Mouse (Mus musculus) kidney, embryonic 14.5 days (tissue): ENCODE measurements around the gene Hilpda. TPM values are rescaled to one million over a fixed set of nuclear protein-coding genes. Genes with fewer than 3 reads are reported as not detected.

Source experiments
- ATAC-seq: fragments of 200-750 bp; cut with Nextera tagmentation; 2 replicates; pipeline ENCODE4 v1.8.0; 2017; ENCODE audit warnings: moderate number of reproducible peaks, mild to moderate bottlenecking, moderate TSS enrichment, moderate library complexity; ENCODE audit not compliant: low FRiP score, low TSS enrichment
- H3K27ac ChIP-seq: fragments of 300-500 bp; sonication (generic); 2 replicates; pipeline ENCODE4 v1.5.1; 2014; ENCODE audit warnings: low read depth, mild to moderate bottlenecking, low read length, moderate library complexity, mixed read lengths
- H3K27me3 ChIP-seq: fragments of 300-500 bp; sonication (generic); 2 replicates; pipeline ENCODE4 v1.6.1; 2014; ENCODE audit warnings: mild to moderate bottlenecking, low read length; ENCODE audit not compliant: control insufficient read depth, insufficient read depth
- H3K36me3 ChIP-seq: fragments of 300-500 bp; sonication (generic); 2 replicates; pipeline ENCODE4 v1.6.1; 2014; ENCODE audit warnings: low read length, mixed read lengths; ENCODE audit not compliant: control insufficient read depth, insufficient read depth
- H3K4me1 ChIP-seq: fragments of 300-500 bp; sonication (generic); 2 replicates; pipeline ENCODE4 v1.6.1; 2014; ENCODE audit warnings: low read length, mixed read lengths; ENCODE audit not compliant: control insufficient read depth, insufficient read depth
- H3K4me2 ChIP-seq: fragments of 300-500 bp; sonication (generic); replicated peaks from 2 replicates; pipeline ENCODE4 v1.6.1; 2014; ENCODE audit warnings: low read depth, mild to moderate bottlenecking, low read length
- H3K4me3 ChIP-seq: fragments of 300-500 bp; sonication (generic); 2 replicates; pipeline ENCODE4 v1.5.1; 2014; ENCODE audit warnings: mild to moderate bottlenecking, low read length
- H3K9ac ChIP-seq: fragments of 300-500 bp; sonication (generic); 2 replicates; pipeline ENCODE4 v1.6.1; 2014; ENCODE audit warnings: low read depth, mild to moderate bottlenecking, low read length, moderate library complexity
- H3K9me3 ChIP-seq: fragments of 300-500 bp; sonication (generic); 2 replicates; pipeline ENCODE4 v1.6.1; 2016; ENCODE audit warnings: low read length; ENCODE audit not compliant: control insufficient read depth
- WGBS: fragments of 180-500 bp; shearing (Covaris S2); extraction: QIAGEN DNeasy Blood & Tissue Kit; methylation state at CpG from one replicate; pipeline ENCODE4 v1.1.7; 2014; 5-methylcytosine and 5-hydroxymethylcytosine counted together
- polyA plus RNA-seq: library from polyadenylated mRNA; unstranded; fragments of >200 nt; fragmentation: Nextera tagmentation; extraction: Ambion mirVana; gene quantifications from 2 replicates; pipeline ENCODE4 v1.2.1, GENCODE M21; 2014

The Hilpda gene
- polyA plus RNA-seq, 1 experiment from 2014 or later = 32.1 TPM

- Histone ChIP-seq H3K27ac (no peak overlapping the region), H3K36me3 (no peaks in the 10 kb centered on the region), H3K9me3 (no peaks in the 10 kb centered on the region), H3K4me1 (peaks cover 6% of the 10 kb centered on the region; the same call in 1 of the 2 replicates), H3K4me3 (no peak overlapping the region), H3K4me2 (no peak overlapping the region), H3K27me3 (no peaks in the 10 kb centered on the region), H3K9ac (no peak overlapping the region)
- no peak for ATAC-seq
- WGBS = 16% methylated on average over 4 of the region's 4 CpGs
Measured at GRCm38 (mm10) chr6:29266936-29267335, 5.4 kb upstream of the Hilpda start.

GRCm38 (mm10) chr6:29269006-29269668, 3.2 kb upstream of the Hilpda start:
- 82% methylated on average over 6 of the region's 6 CpGs for WGBS
- Histone ChIP-seq H3K27ac (no peak overlapping the region), H3K36me3 (no peaks in the 10 kb centered on the region), H3K4me2 (no peak overlapping the region), H3K4me1 (peaks cover 11% of the 10 kb centered on the region), H3K9me3 (no peaks in the 10 kb centered on the region), H3K27me3 (no peaks in the 10 kb centered on the region), H3K9ac (no peak overlapping the region), H3K4me3 (no peak overlapping the region)
- no peak for ATAC-seq

DNA sequence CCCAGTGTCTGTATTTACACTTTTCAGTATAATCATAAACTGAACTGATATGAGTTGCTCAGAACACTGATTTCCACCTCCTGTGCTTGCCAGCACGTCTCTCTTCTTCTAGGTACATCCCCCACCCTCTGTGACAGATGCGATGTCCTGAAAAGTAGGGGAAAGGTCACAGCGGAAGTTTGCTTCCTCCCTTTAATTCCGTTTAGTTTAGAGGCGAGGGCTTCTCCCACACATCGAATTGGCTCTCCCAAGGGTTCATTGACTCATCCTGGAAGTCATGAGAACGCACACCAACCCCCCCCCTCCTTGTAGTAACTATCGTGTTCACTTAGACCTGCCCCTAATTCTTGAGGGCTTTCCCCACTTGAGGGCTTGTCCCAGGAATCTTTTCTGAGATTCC, 1.3 kb upstream of the Hilpda start:
- Histone ChIP-seq H3K9ac (0 out of 2 replicates have a peak overlapping the region, but pooled peaks have one; percentile 4), H3K4me1 (peaks cover 11% of the 10 kb centered on the region), H3K36me3 (peaks cover 8% of the 10 kb centered on the region; the same call in 1 of the 2 replicates), H3K27me3 (no peaks in the 10 kb centered on the region), H3K9me3 (no peaks in the 10 kb centered on the region), H3K27ac (no peak overlapping the region), H3K4me2 (peak overlapping the region; percentile 29), H3K4me3 (peak overlapping the region; percentile 5; the same call in 1 of the 2 replicates)
- 4% methylated on average over 8 of the region's 8 CpGs for WGBS
- no peak for ATAC-seq

- Histone ChIP-seq H3K9ac (no peak overlapping the region), H3K4me2 (no peak overlapping the region), H3K27ac (no peak overlapping the region), H3K36me3 (peaks cover 8% of the 10 kb centered on the region; the same call in 1 of the 2 replicates), H3K4me1 (peaks cover 7% of the 10 kb centered on the region; the same call in 1 of the 2 replicates), H3K27me3 (no peaks in the 10 kb centered on the region), H3K9me3 (no peaks in the 10 kb centered on the region), H3K4me3 (no peak overlapping the region)
- WGBS = 95% methylated on average over 5 of the region's 5 CpGs
- ATAC-seq = no peak
Measured at GRCm38 (mm10) chr6:29276746-29277145, 4.5 kb downstream of the Hilpda start.

GRCm38 (mm10) chr6:29278513-29279267, 6.4 kb downstream of the Hilpda start:
- no peak overlapping the region for H3K9ac ChIP-seq
- 39% methylated on average over 8 of the region's 8 CpGs for WGBS
- 0 out of 2 replicates have a peak, but pooled peaks cover 2% of the 10 kb centered on the region for H3K4me1 ChIP-seq
- H3K4me2 ChIP-seq = no peak overlapping the region
- H3K9me3 ChIP-seq = no peaks in the 10 kb centered on the region
- peaks cover 8% of the 10 kb centered on the region; the same call in 1 of the 2 replicates for H3K36me3 ChIP-seq
- H3K27me3 ChIP-seq = no peaks in the 10 kb centered on the region
- ATAC-seq = 0 out of 2 replicates have a peak, but pooled peaks have one; percentile 39
- no peak overlapping the region for H3K4me3 ChIP-seq
- no peak overlapping the region for H3K27ac ChIP-seq

GRCm38 (mm10) chr6:29279293-29279692, 7.0 kb downstream of the Hilpda start, which contains the start of gene Fam71f2:
TSS of gene Fam71f2 (plus strand) at chr6:29279593.
- H3K4me3 ChIP-seq = no peak within 1 kb of the TSS
- ATAC-seq = no peak
- H3K4me1 ChIP-seq = 0 out of 2 replicates have a peak, but pooled peaks cover 2% of the 10 kb centered on the region
- H3K27ac ChIP-seq = no peak within 1 kb of the TSS
- no peak within 1 kb of the TSS for H3K9ac ChIP-seq
- WGBS = 86% methylated on average over 8 of the region's 8 CpGs
- H3K27me3 ChIP-seq = no peaks in the 10 kb centered on the region
- H3K4me2 ChIP-seq = no peak within 1 kb of the TSS
- peaks cover 8% of the 10 kb centered on the region; the same call in 1 of the 2 replicates for H3K36me3 ChIP-seq
- no peaks in the 10 kb centered on the region for H3K9me3 ChIP-seq

DNA sequence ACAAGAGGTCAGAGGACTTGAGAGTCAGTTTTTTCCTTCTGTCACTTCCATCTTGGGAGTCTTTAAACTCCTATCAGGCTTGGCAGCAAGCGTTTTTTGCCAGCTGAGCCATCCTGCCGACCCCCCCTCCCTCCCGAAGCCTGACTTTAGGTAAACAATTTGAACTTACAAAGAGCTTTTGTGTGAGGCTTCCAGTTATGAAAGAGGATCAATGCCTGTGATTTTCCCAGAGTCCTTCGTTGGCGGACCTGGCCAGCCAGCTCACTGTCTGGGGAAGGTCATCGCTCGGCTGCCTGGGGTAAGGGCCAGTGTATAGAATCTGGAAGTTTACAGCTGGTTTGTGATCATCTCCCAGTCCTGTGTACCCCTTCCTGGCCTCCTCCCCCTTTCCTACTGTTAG, 8.4 kb downstream of the Hilpda start:
- no peak overlapping the region for H3K4me2 ChIP-seq
- ATAC-seq = no peak
- H3K4me3 ChIP-seq = no peak overlapping the region
- no peak overlapping the region for H3K9ac ChIP-seq
- WGBS = 66% methylated on average over 7 of the region's 7 CpGs
- H3K27me3 ChIP-seq = no peaks in the 10 kb centered on the region
- no peak overlapping the region for H3K27ac ChIP-seq
- H3K4me1 ChIP-seq = 0 out of 2 replicates have a peak, but pooled peaks cover 2% of the 10 kb centered on the region
- no peaks in the 10 kb centered on the region for H3K36me3 ChIP-seq
- H3K9me3 ChIP-seq = no peaks in the 10 kb centered on the region

DNA sequence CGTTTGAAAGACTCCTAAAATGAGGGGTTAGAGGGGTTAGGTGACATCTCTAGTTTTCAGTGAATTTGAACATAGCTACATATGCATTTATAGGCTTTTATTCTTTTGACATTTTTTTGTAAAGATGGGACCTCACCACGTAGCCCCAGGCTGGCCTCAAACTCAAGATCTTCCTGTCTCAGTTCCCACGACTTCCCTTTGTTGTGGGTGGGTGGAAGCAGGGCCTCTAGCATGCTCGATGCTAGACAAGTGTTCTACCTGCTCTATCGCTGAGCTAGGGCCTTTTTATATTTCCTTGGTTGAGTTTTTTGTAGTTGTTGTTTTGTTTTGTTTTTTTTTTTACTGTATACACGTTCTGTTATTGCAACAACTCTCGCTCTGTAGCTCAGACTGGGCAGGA, 14.6 kb downstream of the Hilpda start:
- H3K27ac ChIP-seq = no peak overlapping the region
- H3K27me3 ChIP-seq = no peaks in the 10 kb centered on the region
- 76% methylated on average over 7 of the region's 7 CpGs for WGBS
- no peak for ATAC-seq
- H3K9ac ChIP-seq = no peak overlapping the region
- H3K4me2 ChIP-seq = no peak overlapping the region
- no peaks in the 10 kb centered on the region for H3K4me1 ChIP-seq
- H3K4me3 ChIP-seq = no peak overlapping the region
- no peaks in the 10 kb centered on the region for H3K9me3 ChIP-seq
- H3K36me3 ChIP-seq = no peaks in the 10 kb centered on the region

DNA sequence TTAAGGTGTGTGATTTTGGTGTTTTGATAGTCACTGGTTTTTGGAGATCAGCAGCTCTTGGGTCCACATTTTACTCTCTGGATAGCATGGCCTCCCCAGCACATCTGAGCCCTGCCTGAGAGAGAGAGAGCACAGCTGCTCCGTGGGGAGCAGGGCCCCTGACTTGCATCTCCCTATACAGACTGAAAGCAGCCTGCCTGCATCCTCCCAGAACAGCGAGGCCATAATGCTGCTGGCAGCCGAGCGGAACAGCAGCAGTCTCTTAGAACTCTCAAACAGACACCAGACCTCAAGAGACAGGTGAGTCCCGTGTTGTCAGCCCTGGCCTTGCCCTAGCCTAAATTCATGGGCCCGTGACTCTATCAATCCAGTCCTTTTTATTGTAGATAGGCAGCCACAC, 15.2 kb downstream of the Hilpda start:
- Histone ChIP-seq H3K9me3 (no peaks in the 10 kb centered on the region), H3K9ac (no peak overlapping the region), H3K36me3 (no peaks in the 10 kb centered on the region), H3K27me3 (no peaks in the 10 kb centered on the region), H3K4me3 (no peak overlapping the region), H3K27ac (no peak overlapping the region), H3K4me1 (no peaks in the 10 kb centered on the region), H3K4me2 (no peak overlapping the region)
- ATAC-seq = no peak
- WGBS = 24% methylated on average over 6 of the region's 6 CpGs
